Mouse (Mus musculus) right cerebral cortex, adult 2 months (tissue): ENCODE data around the gene Tram2.
A peak's percentile ranks its signal among the peaks of the same experiment; 100 is the strongest.

Experiments
- DNase-seq, 2 experiments: peaks; one replicate each; pipeline ENCODE4 v3.0.0; 2021 to 2022; ENCODE audit warnings: low spot score in 2 of 2

Gene Tram2

DNA sequence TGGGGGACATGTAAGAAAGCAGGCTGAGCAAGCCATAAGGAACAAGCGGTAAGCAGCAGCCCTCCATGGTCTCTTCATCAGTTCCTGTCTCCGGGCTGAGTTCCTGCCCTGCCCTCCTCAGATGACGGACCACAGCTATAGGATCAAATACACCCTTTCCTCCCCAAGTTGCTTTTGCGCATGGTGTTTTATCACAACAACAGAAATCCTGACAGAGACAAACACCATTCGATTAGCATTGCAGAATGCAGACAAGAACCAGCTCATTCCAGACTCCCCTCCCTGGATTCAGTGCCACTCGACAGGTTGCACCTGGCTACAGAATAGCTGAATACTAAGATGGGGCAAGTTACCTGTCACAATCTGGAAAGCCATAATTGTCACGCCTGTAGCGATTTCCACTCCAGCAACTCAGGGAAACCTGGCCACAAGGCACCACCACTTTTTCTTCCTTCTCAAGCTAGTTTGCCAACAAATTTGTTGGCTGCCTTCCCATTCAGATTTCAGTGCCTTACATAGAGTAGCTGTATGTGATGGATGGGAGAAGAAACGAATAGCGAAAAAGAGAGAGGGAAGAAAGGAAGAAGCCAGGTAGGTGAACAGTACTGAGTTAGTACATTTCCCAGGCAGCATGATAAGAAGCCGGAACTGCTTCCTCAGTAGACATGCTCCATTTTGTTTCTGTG, 11.3 kb downstream of the Tram2 start:
- no peak for DNase-seq

DNA sequence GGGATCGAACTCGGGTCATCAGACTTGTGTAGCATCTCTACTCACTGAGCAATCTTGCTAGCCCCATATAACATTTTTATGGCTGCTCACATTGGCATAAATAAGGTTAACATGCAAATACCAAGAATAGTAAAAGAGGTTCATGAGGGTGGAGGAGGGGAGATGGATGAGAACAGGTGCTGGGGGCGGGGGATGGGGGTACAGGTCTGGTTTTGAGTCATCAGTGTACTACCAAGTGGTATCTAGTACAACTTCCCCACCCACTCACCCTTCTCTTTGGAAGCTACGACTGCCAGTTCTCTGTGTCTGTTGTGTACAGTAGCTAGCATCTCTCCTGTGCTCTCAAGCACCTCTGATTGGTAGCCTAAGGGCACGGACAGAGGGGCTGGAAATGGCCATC, 14.9 kb downstream of the Tram2 start:
- DNase-seq: no peak

DNA sequence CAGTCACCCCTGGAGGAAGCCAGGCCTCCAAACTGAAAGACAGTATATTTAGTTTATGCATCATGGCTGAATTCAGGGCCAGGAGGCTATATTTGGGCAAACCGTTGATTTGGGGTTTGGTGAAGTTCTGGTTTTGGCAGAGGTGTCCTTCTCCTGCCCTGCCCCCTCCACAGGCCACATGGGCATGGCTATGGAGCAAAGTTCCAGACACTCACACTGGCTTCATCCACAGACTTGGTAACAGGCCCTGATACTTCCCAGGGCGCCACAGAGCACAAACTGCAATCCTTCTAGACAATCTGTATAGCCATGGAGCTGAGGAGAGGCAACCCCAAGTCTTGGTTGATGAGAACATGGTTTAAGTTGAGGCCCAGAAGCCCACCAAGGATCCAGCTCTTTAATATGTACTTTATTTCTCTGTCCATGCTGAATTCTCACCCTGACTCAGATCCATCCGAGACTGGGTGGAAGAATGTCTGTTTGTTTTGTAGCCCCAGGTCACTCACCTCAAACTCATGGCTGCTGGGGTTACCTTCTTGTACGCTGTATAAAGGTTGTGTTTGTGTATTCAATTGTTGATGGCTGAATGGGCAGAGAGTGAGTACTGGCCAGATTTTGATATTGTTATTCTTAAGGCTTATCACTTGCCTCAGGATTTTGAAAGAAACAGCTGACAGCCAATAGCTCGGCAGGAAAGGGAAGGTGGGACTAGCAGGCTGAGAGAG, 19.5 kb downstream of the Tram2 start:
- no peak for DNase-seq

DNA sequence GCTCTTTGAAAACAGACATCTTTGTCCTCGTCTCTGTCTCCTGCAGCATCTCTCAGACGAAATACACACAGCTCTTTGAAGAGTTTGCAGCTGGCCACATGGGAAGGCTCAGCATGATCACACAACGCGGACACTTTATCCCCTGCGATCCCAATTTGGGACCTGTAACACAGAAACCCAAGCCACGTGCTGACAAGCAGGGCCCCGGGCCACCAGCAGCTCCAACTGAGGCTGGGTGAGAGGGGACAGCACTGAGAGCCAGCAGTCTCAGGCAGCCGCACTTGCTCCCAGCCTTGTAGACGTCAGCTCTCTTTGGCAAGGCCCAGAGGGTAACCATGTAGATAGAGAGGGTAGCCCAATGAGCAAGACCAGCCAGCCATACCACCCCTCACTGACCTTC, 26.0 kb downstream of the Tram2 start:
- no peak for DNase-seq

DNA sequence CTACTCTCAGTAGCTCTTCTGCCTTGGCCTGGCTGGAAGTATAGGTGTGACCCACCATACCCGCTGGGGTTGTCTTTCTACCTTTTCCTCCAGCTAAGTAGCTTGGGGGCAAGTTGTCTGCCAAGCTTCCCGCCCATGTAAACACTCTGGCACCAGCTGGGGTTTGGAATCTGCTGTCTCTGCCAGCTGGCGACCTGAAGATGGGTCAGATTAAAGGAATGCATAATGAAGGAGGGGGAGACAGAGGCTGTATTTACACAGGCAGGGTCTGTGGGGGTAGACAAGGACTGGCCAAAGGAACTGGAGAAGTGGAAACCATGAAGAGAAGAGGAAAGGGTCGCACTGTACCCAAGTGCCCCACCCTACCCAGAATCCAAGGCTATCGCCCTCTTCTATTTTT, 26.4 kb downstream of the Tram2 start:
- DNase-seq: no peak

DNA sequence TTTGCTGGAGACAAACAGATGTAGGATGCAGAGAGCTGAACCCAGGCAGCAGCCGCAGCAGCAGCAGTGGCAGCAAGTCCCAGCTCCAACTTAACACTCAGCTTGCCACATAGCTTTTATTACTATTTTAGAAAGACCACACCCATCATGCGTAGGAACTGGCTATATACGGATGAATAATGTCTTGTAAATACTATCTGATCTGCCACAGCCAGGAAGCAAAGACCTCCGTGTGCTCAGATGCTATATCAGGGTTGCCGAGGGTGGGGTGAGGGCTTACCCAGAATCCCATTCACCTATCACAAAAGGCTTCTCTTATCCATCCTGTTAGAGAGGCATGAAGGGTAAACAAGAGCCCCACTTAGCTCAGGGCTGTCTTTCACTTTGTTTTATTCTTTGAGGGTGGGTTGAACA, 26.9 kb downstream of the Tram2 start:
- DNase-seq: no peak

DNA sequence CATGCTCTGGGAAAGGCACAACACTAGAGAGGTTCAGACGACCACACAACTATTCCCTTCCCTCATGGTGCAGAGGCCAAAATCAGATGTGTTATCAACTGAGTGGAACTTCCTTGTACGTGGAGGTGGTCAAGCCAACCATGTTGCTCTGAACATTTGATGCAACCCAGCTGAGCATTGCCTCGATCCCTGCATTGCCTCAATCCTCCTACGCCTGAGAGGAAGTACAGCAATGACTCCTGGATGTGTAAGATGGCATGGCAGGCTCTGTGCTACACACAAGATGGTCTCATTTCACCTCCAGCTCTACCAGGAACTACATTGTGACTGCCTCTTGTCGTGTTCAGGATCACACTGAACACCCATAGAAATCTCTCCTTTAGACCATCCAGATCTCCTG, 30.0 kb downstream of the Tram2 start:
- DNase-seq: no peak

DNA sequence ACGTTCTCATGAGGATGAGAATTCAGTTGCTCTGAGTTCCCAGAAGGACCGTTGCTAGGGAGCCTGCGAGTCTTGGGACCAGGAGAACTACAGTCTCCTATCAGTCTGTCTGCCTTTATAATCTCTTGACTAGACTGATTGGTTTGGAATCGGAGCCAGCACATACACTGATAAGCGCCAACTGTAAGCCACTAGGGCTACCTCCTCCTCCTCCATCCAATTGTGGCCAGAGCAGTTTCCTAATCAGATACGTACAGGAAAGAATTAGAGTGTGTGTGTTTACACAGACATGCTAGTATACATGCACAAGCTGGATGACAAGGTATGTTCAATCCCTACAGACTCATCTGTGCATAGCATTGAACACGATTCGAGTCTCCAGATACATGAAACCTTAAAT, 30.6 kb downstream of the Tram2 start:
- no peak for DNase-seq

DNA sequence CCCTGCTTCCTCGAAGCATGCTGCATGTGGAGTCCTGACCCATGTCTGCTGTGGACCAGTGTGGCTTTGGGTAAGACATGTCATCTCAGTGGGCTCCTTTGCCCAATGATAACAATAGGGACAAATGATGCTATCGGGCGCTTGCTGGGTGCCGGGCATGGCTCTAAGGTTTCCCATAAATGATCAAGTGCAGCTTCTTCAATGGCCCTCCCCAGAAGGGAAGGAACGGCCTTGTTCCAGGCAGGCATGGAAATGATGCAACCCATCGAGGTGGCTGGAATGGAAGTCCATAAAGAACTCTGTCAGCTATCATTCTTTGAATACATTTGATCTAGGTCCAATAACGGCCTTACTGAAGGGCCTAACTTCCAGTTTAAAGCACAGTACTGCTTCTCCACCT, 36.6 kb downstream of the Tram2 start:
- no peak for DNase-seq

DNA sequence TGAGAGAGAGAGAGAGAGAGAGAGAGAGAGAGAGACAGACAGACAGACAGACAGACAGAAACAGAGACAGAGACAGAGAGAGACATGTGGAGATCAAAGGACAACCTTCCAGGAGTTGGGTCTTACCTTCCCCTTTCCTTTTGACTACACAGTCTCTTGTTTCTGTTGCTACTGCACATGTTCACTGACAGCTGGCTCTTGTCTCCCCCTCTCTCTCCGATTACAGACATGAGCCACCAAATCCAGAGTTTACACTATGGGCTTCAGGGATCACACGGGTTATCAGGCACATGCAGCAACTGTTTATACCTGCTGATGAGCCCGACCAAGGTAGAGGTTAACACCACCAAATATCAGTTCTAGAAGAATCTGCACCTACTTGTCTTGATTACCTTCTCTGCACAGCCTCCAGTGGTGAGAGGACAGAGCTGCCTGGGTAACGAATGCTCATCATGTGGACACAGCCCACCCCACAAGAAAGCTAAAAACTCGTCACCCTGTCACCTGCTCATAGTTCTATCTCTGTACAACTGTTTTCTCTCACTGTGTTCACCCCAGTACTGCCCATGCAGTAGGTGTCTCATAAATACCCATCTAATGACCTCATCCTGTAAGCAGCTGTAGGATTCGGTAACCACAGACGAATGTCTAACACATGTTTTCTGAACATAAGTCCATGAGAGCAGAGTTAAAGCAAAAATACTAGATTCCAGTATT, 38.3 kb downstream of the Tram2 start:
- DNase-seq: no peak

DNA sequence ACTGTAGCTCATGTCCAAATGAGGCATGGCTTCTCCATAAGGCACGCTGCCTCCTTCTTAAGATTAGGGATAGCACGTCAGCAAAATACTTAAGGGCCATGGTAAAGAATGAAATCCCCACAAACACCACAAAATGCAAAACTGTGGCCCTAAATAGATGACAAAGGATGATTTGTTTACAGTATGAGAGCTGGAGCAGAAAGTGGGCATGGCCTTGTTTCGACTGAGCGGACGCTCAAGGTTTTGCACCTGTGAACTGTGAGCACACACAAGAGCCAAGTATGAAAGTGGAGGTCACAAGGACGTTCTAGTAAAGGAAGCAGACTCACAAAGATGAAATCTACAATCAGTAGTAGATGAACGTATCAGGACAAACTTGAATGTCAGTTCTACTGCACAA, 38.9 kb downstream of the Tram2 start:
- DNase-seq: no peak

DNA sequence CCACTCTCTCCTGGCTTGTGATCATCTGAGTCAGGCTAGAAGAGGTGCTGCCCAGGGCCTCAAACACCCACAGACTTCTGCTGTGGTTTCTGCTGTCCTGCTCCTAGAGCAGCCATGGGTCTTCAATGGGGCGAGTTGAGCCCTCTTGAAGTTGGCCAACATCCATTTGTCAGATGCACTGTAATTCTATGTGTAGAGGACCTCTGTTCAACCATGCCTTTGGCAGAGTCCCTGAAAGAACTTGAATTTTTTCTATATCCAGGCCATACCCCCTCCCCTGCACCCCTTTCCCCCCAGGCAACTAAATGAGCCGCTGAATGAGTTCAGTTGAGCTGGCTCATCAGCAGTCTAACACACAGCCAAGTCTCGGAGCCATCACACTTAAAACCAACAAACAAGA, 39.5 kb downstream of the Tram2 start:
- DNase-seq: no peak

DNA sequence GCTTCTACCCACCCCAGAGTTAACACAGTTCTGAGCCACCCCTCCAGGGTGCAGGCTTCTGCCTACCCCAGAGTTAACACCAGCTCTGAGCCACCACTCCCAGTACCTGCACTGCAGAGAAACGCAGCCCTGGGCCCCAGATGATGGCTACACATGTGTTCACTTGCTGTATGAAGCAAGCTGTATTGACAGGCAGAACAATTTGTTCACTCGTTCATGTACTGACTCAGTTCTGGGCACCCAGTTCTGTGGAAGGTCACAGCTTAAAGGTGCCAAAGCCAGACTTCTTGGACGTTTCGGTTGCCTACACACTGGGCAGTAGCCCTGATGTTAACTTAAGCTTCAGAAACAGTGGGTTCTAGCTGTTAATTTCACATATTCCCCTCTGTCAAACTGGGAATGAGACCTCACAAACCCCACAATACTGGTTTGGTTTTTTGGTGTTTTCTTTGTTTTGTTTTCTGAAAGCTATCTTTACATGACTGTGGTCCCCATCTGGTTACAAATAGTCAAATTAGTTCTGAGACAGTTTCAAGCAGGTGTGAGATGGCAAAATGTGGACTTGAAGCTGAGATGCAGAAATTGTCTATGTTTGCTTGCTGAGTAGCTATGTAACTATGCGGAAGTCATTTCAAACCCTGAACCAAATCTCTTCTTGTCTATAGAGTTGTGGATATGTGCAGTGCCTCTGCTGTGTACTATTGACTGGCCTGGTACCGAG, 41.0 kb downstream of the Tram2 start:
- DNase-seq: no peak

DNA sequence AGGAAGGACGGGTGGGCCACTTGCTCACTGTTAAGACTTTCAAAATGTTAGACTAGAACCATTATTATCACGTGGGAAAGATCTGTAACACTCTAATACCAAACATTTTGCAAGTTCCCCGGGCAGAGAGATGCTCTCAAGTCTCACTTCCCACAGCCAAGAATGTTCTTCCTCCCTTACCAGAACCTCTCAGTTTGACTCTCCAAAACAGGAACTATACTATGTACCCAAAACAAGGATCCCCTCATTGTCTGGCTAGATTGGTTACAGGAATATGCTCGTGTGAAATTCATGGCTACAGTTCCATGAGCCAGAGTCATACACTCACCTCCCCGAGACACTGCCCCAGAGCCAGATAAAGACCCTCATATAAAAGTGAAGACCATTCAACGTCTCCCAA, 43.2 kb downstream of the Tram2 start:
- no peak for DNase-seq

DNA sequence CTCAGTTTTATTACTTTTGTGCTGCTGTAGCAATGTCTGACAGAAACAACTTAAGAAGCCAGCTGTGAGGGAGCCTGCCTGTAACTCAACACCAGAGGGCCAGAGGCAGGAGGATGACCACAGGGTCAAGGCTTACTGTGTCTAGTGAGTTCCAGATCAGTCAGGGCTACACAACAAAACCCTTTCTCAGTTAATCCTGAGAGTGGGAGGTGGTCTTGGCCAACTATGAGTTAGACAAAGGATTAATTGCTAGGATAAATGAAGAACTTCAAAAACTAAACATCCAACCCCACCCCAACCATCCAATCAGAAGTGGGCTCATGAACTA, 45.3 kb downstream of the Tram2 start:
- no peak for DNase-seq

DNA sequence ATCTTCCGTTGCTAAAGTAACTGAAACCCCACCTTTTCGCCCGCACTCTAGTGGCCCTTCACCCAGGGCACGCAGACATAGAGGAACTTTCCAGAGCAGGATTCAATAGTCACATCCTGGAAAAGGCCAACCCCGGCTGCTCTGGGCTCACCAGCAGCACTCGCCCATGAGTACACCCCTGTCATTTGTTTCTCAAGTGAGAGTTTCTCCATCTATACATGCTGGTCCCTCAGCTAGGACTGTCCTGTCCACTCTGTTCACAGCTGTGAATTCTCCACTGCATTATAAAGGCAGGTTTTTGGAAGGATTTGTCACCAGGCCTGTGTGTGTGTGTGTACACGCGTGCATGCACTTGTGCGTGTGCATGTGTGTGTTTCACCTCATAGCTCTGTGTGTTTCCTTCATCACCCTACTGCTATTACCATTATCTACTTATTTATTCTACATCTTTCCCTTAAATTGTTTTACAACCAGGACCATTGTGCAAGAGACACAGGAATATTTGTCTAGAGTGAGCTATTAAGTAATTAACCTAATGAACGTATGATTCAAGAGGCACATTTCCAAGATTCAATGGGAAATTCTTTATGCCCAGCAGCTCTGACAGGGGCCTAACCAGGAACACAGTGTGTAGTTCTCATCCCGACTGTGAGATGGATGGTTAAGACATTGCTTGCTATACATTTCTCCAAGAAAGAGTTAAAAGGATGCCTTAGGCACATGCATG, 45.8 kb downstream of the Tram2 start:
- DNase-seq: no peak

DNA sequence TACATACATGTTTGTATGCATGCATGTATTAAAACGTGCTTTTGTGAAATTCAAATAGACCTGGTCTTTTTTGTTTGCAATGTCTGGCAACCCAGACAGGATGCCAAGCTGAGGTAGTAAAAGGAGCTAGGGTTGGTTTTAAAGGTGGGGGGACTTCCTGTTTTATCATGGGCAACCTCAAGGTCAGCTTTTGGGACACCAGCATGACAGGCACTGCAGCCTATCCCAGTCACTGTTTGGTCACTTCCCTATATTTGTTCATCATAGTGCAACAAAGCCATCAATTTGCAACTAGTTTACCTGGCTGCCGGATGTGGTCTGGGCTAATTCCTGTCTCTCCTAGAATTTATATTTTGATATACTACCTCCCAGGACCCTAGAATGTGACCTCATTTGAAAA, 47.4 kb downstream of the Tram2 start:
- DNase-seq: no peak

DNA sequence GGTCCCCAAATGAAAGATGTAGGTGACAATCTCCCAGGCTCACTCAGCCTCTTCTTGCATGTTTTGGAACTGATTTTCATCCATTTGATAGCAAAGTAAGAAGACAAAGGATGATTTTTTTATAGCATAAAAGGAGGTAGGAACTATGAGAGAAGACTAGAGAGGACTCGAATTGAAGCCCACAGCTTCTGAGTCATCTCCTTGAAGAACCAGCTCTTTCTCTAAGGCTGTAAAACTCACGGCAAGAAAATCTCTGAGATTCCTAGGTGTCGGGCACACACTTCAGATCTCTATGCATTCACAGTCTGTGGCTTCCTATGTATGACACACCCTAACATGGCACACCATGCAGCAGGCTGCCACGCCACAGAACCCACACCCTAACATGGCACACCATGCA, 50.0 kb downstream of the Tram2 start:
- DNase-seq: no peak

DNA sequence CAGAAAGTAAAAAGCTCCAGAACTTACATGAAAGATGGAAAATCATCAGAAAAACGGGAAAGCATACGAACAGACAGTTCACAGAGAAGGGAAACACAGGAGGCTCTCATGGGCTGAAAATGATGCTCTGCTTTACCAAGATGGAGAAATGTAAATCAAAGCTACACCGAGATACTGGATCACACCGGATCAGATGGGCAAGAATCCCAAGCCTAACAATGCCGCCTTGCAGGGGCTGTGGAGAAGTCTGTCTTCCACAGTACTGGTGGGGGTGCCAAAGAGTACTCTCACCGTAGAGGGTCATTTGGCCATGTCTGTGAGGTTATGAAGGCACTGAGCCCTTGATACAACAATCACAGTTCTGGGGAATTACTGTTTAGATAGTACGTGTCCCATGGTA, 52.5 kb downstream of the Tram2 start:
- no peak for DNase-seq

DNA sequence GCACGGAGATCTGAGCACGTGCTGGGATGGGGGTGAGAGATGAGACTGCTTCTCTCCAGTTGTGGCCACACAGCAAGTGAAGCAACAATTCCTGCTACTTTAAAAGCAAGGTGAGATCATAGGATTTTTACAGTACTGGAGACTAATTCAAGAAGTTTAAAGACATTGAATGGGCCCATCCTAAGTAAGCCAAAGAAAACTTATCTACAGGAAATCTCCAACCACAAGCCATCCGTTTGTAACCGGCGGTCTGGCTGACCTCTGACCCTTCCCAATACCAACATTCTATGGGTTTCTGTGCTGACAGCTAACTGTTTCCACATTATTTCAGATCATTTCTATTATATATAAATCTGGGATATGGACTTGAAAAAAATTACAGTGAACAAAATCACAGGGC, 53.8 kb downstream of the Tram2 start:
- DNase-seq: no peak

DNA sequence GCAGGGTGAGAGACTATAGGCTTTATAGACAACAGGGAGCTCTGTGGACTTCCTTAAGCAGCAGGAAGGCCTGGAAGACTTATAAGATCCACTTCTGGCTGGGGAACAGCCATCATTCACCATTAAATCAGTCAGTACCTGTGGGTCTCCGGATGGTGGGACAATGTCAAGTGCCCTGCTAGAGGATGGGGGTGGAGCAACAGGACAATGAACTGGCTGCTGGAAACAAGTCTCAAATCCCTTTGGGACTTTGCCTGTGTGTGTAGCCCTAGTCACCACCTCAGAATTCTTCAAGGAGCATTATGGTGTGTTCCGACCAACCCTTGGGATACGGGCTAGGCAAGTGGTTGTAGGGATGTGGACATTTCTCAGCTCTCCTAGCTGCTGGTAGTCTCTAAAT, 55.9 kb downstream of the Tram2 start:
- no peak for DNase-seq

DNA sequence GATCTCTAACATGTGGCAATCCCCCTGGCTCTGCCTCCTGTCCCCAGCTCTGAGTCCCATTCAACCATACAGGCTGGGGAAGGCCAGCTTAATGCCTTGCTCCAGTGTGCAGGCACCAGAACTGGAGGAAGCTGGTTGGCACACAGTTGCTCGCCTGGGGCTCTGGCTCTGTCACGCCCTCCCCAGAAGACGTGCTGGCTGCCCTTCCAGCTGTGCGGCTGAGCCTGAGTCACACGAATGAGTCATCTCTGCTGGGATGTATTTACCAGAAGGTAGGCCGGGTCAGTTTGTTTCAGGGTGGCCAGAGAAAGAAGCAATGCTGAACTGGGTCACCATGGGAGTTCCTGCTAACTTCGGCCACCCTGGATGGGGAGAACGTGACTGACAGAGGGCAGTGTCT, 64.6 kb downstream of the Tram2 start:
- peak in 1 of 2 experiments; percentile 17 for DNase-seq
